Comparison of ENCODE assay signal across 13 mouse cellular contexts in the genomic region with DNA sequence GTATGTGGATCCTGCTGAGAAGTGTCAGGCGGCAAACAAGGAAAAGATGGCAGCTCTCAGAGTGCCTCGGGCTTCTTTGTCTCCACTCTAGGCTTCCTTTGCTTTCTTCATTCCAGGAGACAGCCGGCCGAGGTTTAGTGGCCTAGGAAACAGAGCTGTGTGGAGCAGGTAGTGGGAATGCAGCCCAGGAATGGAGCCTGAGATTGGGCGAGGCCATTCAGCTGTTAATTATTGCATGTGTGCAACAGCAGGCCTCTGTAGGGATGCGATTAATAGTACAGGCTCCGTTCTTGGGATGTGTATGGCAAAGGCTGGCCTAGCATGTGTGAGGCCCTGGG. TPM values are rescaled to one million over a fixed set of nuclear protein-coding genes. Genes with fewer than 3 reads are reported as not detected.
A peak's percentile ranks its signal among the peaks of the same experiment; 100 is the strongest.
DNase-seq lines count a peak whose midpoint lies in the region; ATAC-seq and TF ChIP-seq lines count a peak whose summit lies in the region.
"Had no signal": no experiment of that assay in that cellular context is flagged by ENCODE, and none has a peak within 500 bp of the region (broad histone marks: within the 10 kb centered on the region; RNA-seq: fewer than 3 reads in every experiment).

No protein-coding gene starts in this region.

- no peaks in the 10 kb centered on the region for H3K36me3 ChIP-seq in hindbrain, embryonic 14.5 days (replicated peaks; ENCODE audit: control insufficient read depth, insufficient read depth)
- no peaks in the 10 kb centered on the region for H3K36me3 ChIP-seq in hindbrain, embryonic 12.5 days
- no peaks in the 10 kb centered on the region for H3K36me3 ChIP-seq in hindbrain, postnatal 0 days (ENCODE audit: insufficient read depth, low read length)
- H3K36me3 ChIP-seq in kidney, embryonic 16.5 days (ENCODE audit: insufficient read depth, low read length) = no peaks in the 10 kb centered on the region
- no peaks in the 10 kb centered on the region for H3K36me3 ChIP-seq in midbrain, postnatal 0 days (ENCODE audit: insufficient read depth, low read length)
- H3K36me3 ChIP-seq: embryonic facial prominence, embryonic 15.5 days; heart, embryonic 10.5 days; liver, embryonic 12.5 days had no signal

- ATAC-seq in hindbrain, embryonic 14.5 days (ENCODE audit: low FRiP score) = no peak
- no peak for ATAC-seq in hindbrain, embryonic 12.5 days (ENCODE audit: low FRiP score)
- ATAC-seq in hindbrain, postnatal 0 days = 0 out of 2 replicates have a peak, but pooled peaks have one; percentile 43
- peak; percentile 44; the same call in 1 of the 2 replicates for ATAC-seq in kidney, embryonic 16.5 days (ENCODE audit: low FRiP score, low TSS enrichment)
- ATAC-seq in midbrain, postnatal 0 days (ENCODE audit: low FRiP score) = no peak
- ATAC-seq: liver, embryonic 12.5 days had no signal

- no peaks in the 10 kb centered on the region for H3K4me1 ChIP-seq in hindbrain, embryonic 14.5 days (replicated peaks; ENCODE audit: control insufficient read depth, insufficient read depth, low read length)
- no peaks in the 10 kb centered on the region for H3K4me1 ChIP-seq in hindbrain, embryonic 12.5 days
- no peaks in the 10 kb centered on the region for H3K4me1 ChIP-seq in hindbrain, postnatal 0 days (ENCODE audit: insufficient read depth, low read length)
- peaks cover 18% of the 10 kb centered on the region for H3K4me1 ChIP-seq in kidney, embryonic 16.5 days (ENCODE audit: insufficient read depth, low read length)
- no peaks in the 10 kb centered on the region for H3K4me1 ChIP-seq in midbrain, postnatal 0 days (ENCODE audit: insufficient read depth, low read length)
- H3K4me1 ChIP-seq: embryonic facial prominence, embryonic 15.5 days; liver, embryonic 12.5 days had no signal

- no peaks in the 10 kb centered on the region for H3K9me3 ChIP-seq in hindbrain, embryonic 14.5 days (ENCODE audit: control insufficient read depth, low read length)
- H3K9me3 ChIP-seq in hindbrain, embryonic 12.5 days (replicated peaks) = no peaks in the 10 kb centered on the region
- no peaks in the 10 kb centered on the region for H3K9me3 ChIP-seq in hindbrain, postnatal 0 days (ENCODE audit: low read length)
- H3K9me3 ChIP-seq in kidney, embryonic 16.5 days (ENCODE audit: low read length) = no peaks in the 10 kb centered on the region
- H3K9me3 ChIP-seq in midbrain, postnatal 0 days (ENCODE audit: low read length) = no peaks in the 10 kb centered on the region
- H3K9me3 ChIP-seq: embryonic facial prominence, embryonic 15.5 days; heart, embryonic 10.5 days; liver, embryonic 12.5 days had no signal

- WGBS in hindbrain, embryonic 14.5 days = 45% methylated on average over 7 of the region's 7 CpGs
- WGBS in hindbrain, embryonic 12.5 days = 51% methylated on average over 7 of the region's 7 CpGs
- 32% methylated on average over 7 of the region's 7 CpGs for WGBS in hindbrain, postnatal 0 days
- WGBS in kidney, embryonic 16.5 days = 71% methylated on average over 7 of the region's 7 CpGs
- 25% methylated on average over 7 of the region's 7 CpGs for WGBS in midbrain, postnatal 0 days

- H3K4me2 ChIP-seq in hindbrain, embryonic 14.5 days (replicated peaks) = no peak overlapping the region
- no peak overlapping the region for H3K4me2 ChIP-seq in hindbrain, embryonic 12.5 days (replicated peaks)
- H3K4me2 ChIP-seq in hindbrain, postnatal 0 days (ENCODE audit: low read depth, low read length) = no peak overlapping the region
- peak overlapping the region; percentile 40 for H3K4me2 ChIP-seq in kidney, embryonic 16.5 days (replicated peaks; ENCODE audit: low read depth, low read length)
- H3K4me2 ChIP-seq in midbrain, postnatal 0 days (ENCODE audit: low read depth, low read length, poor library complexity, severe bottlenecking) = no peak overlapping the region
- H3K4me2 ChIP-seq: embryonic facial prominence, embryonic 15.5 days; liver, embryonic 12.5 days had no signal

- no peak overlapping the region for H3K9ac ChIP-seq in hindbrain, embryonic 14.5 days
- H3K9ac ChIP-seq in hindbrain, embryonic 12.5 days = no peak overlapping the region
- H3K9ac ChIP-seq in hindbrain, postnatal 0 days (replicated peaks; ENCODE audit: low read length) = no peak overlapping the region
- H3K9ac ChIP-seq in kidney, embryonic 16.5 days (replicated peaks; ENCODE audit: low read length) = no peak overlapping the region
- H3K9ac ChIP-seq in midbrain, postnatal 0 days (replicated peaks; ENCODE audit: low read length, poor library complexity, severe bottlenecking) = no peak overlapping the region
- H3K9ac ChIP-seq: embryonic facial prominence, embryonic 15.5 days; liver, embryonic 12.5 days had no signal

- no peak overlapping the region for H3K4me3 ChIP-seq in hindbrain, embryonic 14.5 days (replicated peaks; ENCODE audit: low read length)
- H3K4me3 ChIP-seq in hindbrain, embryonic 12.5 days = no peak overlapping the region
- no peak overlapping the region for H3K4me3 ChIP-seq in hindbrain, postnatal 0 days (ENCODE audit: low read length)
- H3K4me3 ChIP-seq in kidney, embryonic 16.5 days (ENCODE audit: low read length) = peak overlapping the region; percentile 16
- H3K4me3 ChIP-seq in midbrain, postnatal 0 days (ENCODE audit: low read depth, low read length) = no peak overlapping the region
- H3K4me3 ChIP-seq: embryonic facial prominence, embryonic 15.5 days; heart, embryonic 10.5 days; liver, embryonic 12.5 days; myocyte had no signal

- DNase-seq in hindbrain, embryonic 14.5 days (ENCODE audit: low spot score) = peak; percentile 28
- peak; percentile 28 for DNase-seq in hindbrain, postnatal 0 days (ENCODE audit: low spot score)
- DNase-seq in midbrain, postnatal 0 days (ENCODE audit: low spot score) = peak; percentile 33
- no peak for DNase-seq in right cerebral cortex, postnatal 36 days (ENCODE audit: low spot score in 2 of 2)
- no peak for DNase-seq in spleen, adult 18-20 months
- DNase-seq: lung, postnatal 14 days; thymus, adult 18-20 months had no signal

- TF ChIP-seq CTCF in hindbrain, postnatal 0 days (IDR thresholded peaks at IDR 0.05; ENCODE audit: low read depth) = no peak
- no peak for TF ChIP-seq CTCF in midbrain, postnatal 0 days (IDR thresholded peaks at IDR 0.05)

- no peak overlapping the region for H3K27ac ChIP-seq in hindbrain, embryonic 14.5 days
- no peak overlapping the region for H3K27ac ChIP-seq in hindbrain, embryonic 12.5 days
- peak overlapping the region; percentile 9; the same call in 1 of the 2 replicates for H3K27ac ChIP-seq in hindbrain, postnatal 0 days
- peak overlapping the region; percentile 80 for H3K27ac ChIP-seq in kidney, embryonic 16.5 days (ENCODE audit: low read length)
- no peak overlapping the region for H3K27ac ChIP-seq in midbrain, postnatal 0 days (ENCODE audit: low read depth, low read length)
- H3K27ac ChIP-seq: embryonic facial prominence, embryonic 15.5 days; liver, embryonic 12.5 days had no signal

- H3K27me3 ChIP-seq in hindbrain, embryonic 14.5 days (ENCODE audit: control insufficient read depth, insufficient read depth, low read length) = no peaks in the 10 kb centered on the region
- H3K27me3 ChIP-seq in hindbrain, embryonic 12.5 days = no peaks in the 10 kb centered on the region
- H3K27me3 ChIP-seq in hindbrain, postnatal 0 days (ENCODE audit: insufficient read depth, low read length) = no peaks in the 10 kb centered on the region
- no peaks in the 10 kb centered on the region for H3K27me3 ChIP-seq in kidney, embryonic 16.5 days (ENCODE audit: insufficient read depth, low read length)
- no peaks in the 10 kb centered on the region for H3K27me3 ChIP-seq in midbrain, postnatal 0 days (ENCODE audit: insufficient read depth, low read length)
- H3K27me3 ChIP-seq: embryonic facial prominence, embryonic 15.5 days had no signal

RNA-seq across cellular contexts. Expression of a gene that starts 1.5 kb away (rescaled TPM):
- polyA plus RNA-seq in hindbrain, embryonic 14.5 days (2014; fragmentation: Nextera tagmentation; extraction: Ambion mirVana) = 43.0 and 69.7 TPM in 2 replicates
- polyA plus RNA-seq in hindbrain, embryonic 12.5 days (2016; fragmentation: Nextera tagmentation; extraction: Ambion mirVana) = 11.5 and 12.7 TPM in 2 replicates
- 19.3 and 28.8 TPM in 2 replicates for total RNA-seq in hindbrain, postnatal 0 days (2014; rRNA removed)
- polyA plus RNA-seq in hindbrain, postnatal 0 days (2015; fragmentation: Nextera tagmentation; extraction: Ambion mirVana) = 78.5 and 93.8 TPM in 2 replicates
- 82.5 and 98.0 TPM in 2 replicates for polyA plus RNA-seq in kidney, embryonic 16.5 days (2015; fragmentation: Nextera tagmentation; extraction: Ambion mirVana)
- total RNA-seq in midbrain, postnatal 0 days (2014; rRNA removed) = 4.9 and 11.5 TPM in 2 replicates
- 3.9 and 4.3 TPM in 2 replicates for polyA plus RNA-seq in midbrain, postnatal 0 days (2015; fragmentation: Nextera tagmentation; extraction: Ambion mirVana)

RNA-seq across cellular contexts. Expression of a gene that starts 5.6 kb away (rescaled TPM):
- polyA plus RNA-seq in hindbrain, embryonic 14.5 days (2014; fragmentation: Nextera tagmentation; extraction: Ambion mirVana) = 63.0 and 65.5 TPM in 2 replicates
- 74.9 and 86.7 TPM in 2 replicates for polyA plus RNA-seq in hindbrain, embryonic 12.5 days (2016; fragmentation: Nextera tagmentation; extraction: Ambion mirVana)
- 49.3 and 59.8 TPM in 2 replicates for total RNA-seq in hindbrain, postnatal 0 days (2014; rRNA removed)
- 65.1 and 67.3 TPM in 2 replicates for polyA plus RNA-seq in hindbrain, postnatal 0 days (2015; fragmentation: Nextera tagmentation; extraction: Ambion mirVana)
- polyA plus RNA-seq in kidney, embryonic 16.5 days (2015; fragmentation: Nextera tagmentation; extraction: Ambion mirVana) = 76.3 and 77.8 TPM in 2 replicates
- 49.9 and 56.9 TPM in 2 replicates for total RNA-seq in midbrain, postnatal 0 days (2014; rRNA removed)
- polyA plus RNA-seq in midbrain, postnatal 0 days (2015; fragmentation: Nextera tagmentation; extraction: Ambion mirVana) = 62.7 and 68.3 TPM in 2 replicates

RNA-seq across cellular contexts. Expression of a gene that starts 12.1 kb away (rescaled TPM):
- 1.2 and 3.3 TPM in 2 replicates for polyA plus RNA-seq in hindbrain, embryonic 14.5 days (2014; fragmentation: Nextera tagmentation; extraction: Ambion mirVana)
- polyA plus RNA-seq in hindbrain, embryonic 12.5 days (2016; fragmentation: Nextera tagmentation; extraction: Ambion mirVana) = 1.7 and 1.9 TPM in 2 replicates
- total RNA-seq in hindbrain, postnatal 0 days (2014; rRNA removed) = 1.8 and 7.1 TPM in 2 replicates
- polyA plus RNA-seq in hindbrain, postnatal 0 days (2015; fragmentation: Nextera tagmentation; extraction: Ambion mirVana) = 2.2 and 2.3 TPM in 2 replicates
- 1.3 and 1.9 TPM in 2 replicates for polyA plus RNA-seq in kidney, embryonic 16.5 days (2015; fragmentation: Nextera tagmentation; extraction: Ambion mirVana)
- total RNA-seq in midbrain, postnatal 0 days (2014; rRNA removed) = 2.6 and 3.4 TPM in 2 replicates
- 2.3 and 3.5 TPM in 2 replicates for polyA plus RNA-seq in midbrain, postnatal 0 days (2015; fragmentation: Nextera tagmentation; extraction: Ambion mirVana)
- polyA plus RNA-seq: heart, embryonic 10.5 days; myocyte had no signal

RNA-seq across cellular contexts. Expression of a gene that starts 31.1 kb away (rescaled TPM):
- polyA plus RNA-seq in hindbrain, embryonic 14.5 days (2014; fragmentation: Nextera tagmentation; extraction: Ambion mirVana) = 7.8 and 10.5 TPM in 2 replicates
- polyA plus RNA-seq in hindbrain, embryonic 12.5 days (2016; fragmentation: Nextera tagmentation; extraction: Ambion mirVana) = 38.6 and 41.9 TPM in 2 replicates
- 28.2 and 30.0 TPM in 2 replicates for total RNA-seq in hindbrain, postnatal 0 days (2014; rRNA removed)
- polyA plus RNA-seq in hindbrain, postnatal 0 days (2015; fragmentation: Nextera tagmentation; extraction: Ambion mirVana) = 10.3 and 14.3 TPM in 2 replicates
- polyA plus RNA-seq in kidney, embryonic 16.5 days (2015; fragmentation: Nextera tagmentation; extraction: Ambion mirVana) = 44.2 and 55.6 TPM in 2 replicates
- 16.8 and 21.2 TPM in 2 replicates for total RNA-seq in midbrain, postnatal 0 days (2014; rRNA removed)
- 5.7 and 8.0 TPM in 2 replicates for polyA plus RNA-seq in midbrain, postnatal 0 days (2015; fragmentation: Nextera tagmentation; extraction: Ambion mirVana)

RNA-seq across cellular contexts. Expression of a gene that starts 36.6 kb away (rescaled TPM):
- 135 and 144 TPM in 2 replicates for polyA plus RNA-seq in hindbrain, embryonic 14.5 days (2014; fragmentation: Nextera tagmentation; extraction: Ambion mirVana)
- polyA plus RNA-seq in hindbrain, embryonic 12.5 days (2016; fragmentation: Nextera tagmentation; extraction: Ambion mirVana) = 129 and 130 TPM in 2 replicates
- 130 and 156 TPM in 2 replicates for total RNA-seq in hindbrain, postnatal 0 days (2014; rRNA removed)
- polyA plus RNA-seq in hindbrain, postnatal 0 days (2015; fragmentation: Nextera tagmentation; extraction: Ambion mirVana) = 167 and 181 TPM in 2 replicates
- 174 and 183 TPM in 2 replicates for polyA plus RNA-seq in kidney, embryonic 16.5 days (2015; fragmentation: Nextera tagmentation; extraction: Ambion mirVana)
- total RNA-seq in midbrain, postnatal 0 days (2014; rRNA removed) = 114 and 127 TPM in 2 replicates
- 159 and 180 TPM in 2 replicates for polyA plus RNA-seq in midbrain, postnatal 0 days (2015; fragmentation: Nextera tagmentation; extraction: Ambion mirVana)

Comparison
In these comparisons a context has a peak if more than half of its experiments do, and no peak if none do; other contexts are left out.
1. ATAC-seq: peak in hindbrain, postnatal 0 days (single experiment) and kidney, embryonic 16.5 days (single experiment); none in hindbrain, embryonic 14.5 days (single experiment), hindbrain, embryonic 12.5 days (single experiment) and midbrain, postnatal 0 days (single experiment).
2. H3K27ac ChIP-seq: peak in hindbrain, postnatal 0 days (single experiment) and kidney, embryonic 16.5 days (single experiment); none in hindbrain, embryonic 14.5 days (single experiment), hindbrain, embryonic 12.5 days (single experiment) and midbrain, postnatal 0 days (single experiment).
3. DNase-seq: peak in hindbrain, embryonic 14.5 days (single experiment), hindbrain, postnatal 0 days (single experiment) and midbrain, postnatal 0 days (single experiment); none in right cerebral cortex, postnatal 36 days (0 of 2) and spleen, adult 18-20 months (0 of 2).